Mouse (Mus musculus): ENCODE measurements around the gene S100a8. TPM values are rescaled to one million over a fixed set of nuclear protein-coding genes. Genes with fewer than 3 reads are reported as not detected.

Gene S100a8
- total RNA-seq, 2 experiments from 2014 or later = 2.4 to 3.3 TPM

DNA sequence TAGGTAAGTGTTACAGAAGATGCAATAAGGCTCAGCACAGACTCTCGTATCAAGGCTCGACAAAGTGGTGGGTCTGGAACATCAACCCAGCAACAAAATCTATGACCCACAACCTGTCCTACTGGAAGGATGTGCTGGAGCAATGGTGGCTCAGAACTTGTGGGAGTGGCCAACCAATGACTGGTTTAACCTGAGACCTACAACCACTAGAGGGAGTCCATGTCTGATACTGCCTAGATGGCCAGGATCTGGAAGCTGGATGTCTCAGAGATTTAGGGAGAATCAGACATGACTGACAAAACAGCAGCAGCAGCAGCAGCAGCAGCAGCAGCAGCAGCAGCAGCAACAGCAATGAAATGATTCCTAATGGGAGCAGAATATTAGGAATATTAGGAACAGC, 4.6 kb upstream of the S100a8 start:
- intact Hi-C loops (cut with DNase I) = loop anchor here (1.0 kb wide), 1 partner anchor 44 kb away; no protein-coding TSS in a partner anchor
- DNase-seq = no peak

GRCm38 (mm10) chr3:90678656-90679055, 9.9 kb downstream of the S100a8 start:
- DNase-seq = no peak
- intact Hi-C loops (cut with DNase I) = no loop called here

GRCm38 (mm10) chr3:90683929-90684328, 15.2 kb downstream of the S100a8 start:
- no peak for DNase-seq
- intact Hi-C loops (cut with DNase I) = no loop called here

GRCm38 (mm10) chr3:90686835-90687234, 18.1 kb downstream of the S100a8 start:
- DNase-seq = no peak
- intact Hi-C loops (cut with DNase I) = no loop called here

DNA sequence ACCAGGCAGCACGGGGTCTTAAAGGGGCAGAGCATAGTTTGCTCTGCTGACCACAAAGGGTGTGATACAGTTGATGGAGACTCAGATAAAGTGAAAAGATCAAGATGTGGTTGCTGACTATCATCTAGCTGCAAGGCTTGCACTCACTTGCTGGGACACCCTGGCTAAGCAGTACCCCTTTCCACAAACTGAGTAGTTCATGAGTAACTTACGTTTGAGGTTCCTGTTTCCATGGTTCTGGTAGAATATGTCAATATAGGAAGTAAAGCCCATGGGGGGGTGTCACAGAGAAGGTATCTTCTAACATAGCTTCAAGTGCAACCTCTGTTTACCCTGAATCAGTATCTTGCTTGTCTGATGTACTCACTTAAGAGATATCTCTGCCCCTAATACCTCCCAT, 24.7 kb downstream of the S100a8 start:
- intact Hi-C loops (cut with DNase I) = no loop called here

DNA sequence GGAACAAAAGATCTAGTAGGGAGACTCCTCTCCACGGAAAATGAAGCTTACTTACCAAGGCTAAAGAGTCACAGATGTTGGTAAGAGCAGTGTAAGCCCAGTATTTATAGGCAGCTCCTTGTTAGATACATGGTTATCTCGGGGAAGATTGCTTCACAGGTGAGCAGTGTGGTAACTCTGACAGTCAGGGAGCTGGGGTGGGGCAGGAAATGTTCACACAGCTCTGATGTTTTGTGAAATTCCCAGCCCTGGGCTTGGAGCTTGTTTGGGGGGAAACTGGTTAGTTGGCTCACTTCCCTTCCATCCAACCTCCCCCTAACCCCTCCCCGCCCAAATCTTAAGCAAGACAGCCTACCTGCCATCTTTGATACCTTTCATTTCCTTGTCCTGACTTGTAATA, 26.8 kb downstream of the S100a8 start, which contains the start of gene S100a9:
TSS of gene S100a9 (minus strand) at position 109 of the 400 bp plus-strand sequence.
- DNase-seq = no peak
- intact Hi-C loops (cut with DNase I) = no loop called here

More for the DNA sequence above, 24.7 kb downstream of the S100a8 start:
- DNase-seq = no peak

GRCm38 (mm10) chr3:90702244-90702643, 33.5 kb downstream of the S100a8 start:
- DNase-seq = no peak

GRCm38 (mm10) chr3:90708523-90709202, 39.9 kb downstream of the S100a8 start:
- peak; percentile 9 to 12 for DNase-seq
- intact Hi-C loops (cut with DNase I) = loop anchor here (1.0 to 5.0 kb wide), 4 partner anchors 44 to 216 kb away; partner anchors contain the start of genes S100a14 and Snapin

More at GRCm38 (mm10) chr3:90702244-90702643, 33.5 kb downstream of the S100a8 start:
- intact Hi-C loops (cut with DNase I) = no loop called here

GRCm38 (mm10) chr3:90709591-90710460, 41.0 kb downstream of the S100a8 start:
- intact Hi-C loops (cut with DNase I) = loop anchor here (2.0 to 5.0 kb wide), 3 partner anchors 65 to 218 kb away; partner anchors contain the start of genes S100a14 and Snapin
- DNase-seq = peak; percentile 71 to 83

Other genes with a start within 250 kb of the S100a8 start
- 10 to 100 TPM; 23.7 to 27.9 TPM for gene Ints3, start 235.4 kb upstream of the S100a8 start, total RNA-seq (2021)
- 10 to 100 TPM; 19.9 to 21.3 TPM for gene Npr1, start 203.1 kb upstream of the S100a8 start, total RNA-seq (2021)
- gene Ilf2, start 192.9 kb upstream of the S100a8 start, total RNA-seq (2021) = 10 to 100 TPM; 29.6 to 32.2 TPM
- gene Snapin, start 177.9 kb upstream of the S100a8 start, total RNA-seq (2021) = 10 to 100 TPM; 61.0 to 71.3 TPM
- gene Chtop, start 159.5 kb upstream of the S100a8 start, total RNA-seq (2021) = 100 to 1,000 TPM in 1 of 2 experiments, 10 to 100 TPM in 1; 92.7 to 106 TPM
- gene S100a1, start 154.6 kb upstream of the S100a8 start, total RNA-seq (2021) = 100 to 1,000 TPM; 897 to 921 TPM
- gene S100a13, start 154.5 kb upstream of the S100a8 start, total RNA-seq (2021) = 10 to 100 TPM; 31.2 to 32.1 TPM
- under 1 TPM; 0.46 to 0.53 TPM for gene S100a14, start 142.1 kb upstream of the S100a8 start, total RNA-seq (2021)
- gene S100a16, start 131.7 kb upstream of the S100a8 start, total RNA-seq (2021) = 10 to 100 TPM; 64.0 to 66.5 TPM
- gene S100a3, start 108.4 kb upstream of the S100a8 start, total RNA-seq (2021) = not detected
- not detected for gene S100a2, start 78.7 kb upstream of the S100a8 start, total RNA-seq (2021)
- not detected for gene Gm42674, start 67.1 kb upstream of the S100a8 start, total RNA-seq (2021)
- 10 to 100 TPM; 10.1 to 14.2 TPM for gene S100a4, start 65.2 kb upstream of the S100a8 start, total RNA-seq (2021)
- gene S100a5, start 60.5 kb upstream of the S100a8 start, total RNA-seq (2021) = not detected
- 10 to 100 TPM; 71.6 to 89.7 TPM for gene S100a6, start 56.1 kb upstream of the S100a8 start, total RNA-seq (2021)
- gene S100a7a, start 15.0 kb upstream of the S100a8 start, total RNA-seq (2021) = under 1 TPM in 1 of 2 experiments, not detected in 1; 0.27 TPM
- gene S100a9, start 26.7 kb downstream of the S100a8 start, total RNA-seq (2021) = 1 to 10 TPM; 3.1 to 4.4 TPM
- not detected for gene Pglyrp4, start 57.9 kb downstream of the S100a8 start, total RNA-seq (2021)
- not detected for gene Gm5849, start 108.9 kb downstream of the S100a8 start, total RNA-seq (2021)